Mouse (Mus musculus) heart, adult 2 months (tissue): ENCODE measurements around the gene Mef2b. TPM values are rescaled to one million over a fixed set of nuclear protein-coding genes. Genes with fewer than 3 reads are reported as not detected.

Source experiments
- DNase-seq, 2 experiments: peaks; one replicate each; pipeline ENCODE4 v3.0.0; 2021
- H3K27ac ChIP-seq: fragments of 200-600 bp; 2 replicates; pipeline ENCODE4 v1.8.1; 2022
- H3K27me3 ChIP-seq: fragments of 200-500 bp; 2 replicates; pipeline ENCODE4 v1.6.1; 2012; ENCODE audit warnings: mild to moderate bottlenecking, low read length, inconsistent platforms, mixed read lengths; ENCODE audit not compliant: control insufficient read depth, insufficient read depth
- H3K36me3 ChIP-seq: fragments of 200-500 bp; 2 replicates; pipeline ENCODE4 v1.6.1; 2012; ENCODE audit warnings: low read length, inconsistent platforms; ENCODE audit not compliant: control insufficient read depth, insufficient read depth
- H3K4me1 ChIP-seq: fragments of 200-500 bp; 2 replicates; pipeline ENCODE4 v1.6.1; 2011; ENCODE audit warnings: low read length; ENCODE audit not compliant: control insufficient read depth, insufficient read depth
- H3K4me3 ChIP-seq: fragments of 200-600 bp; 2 replicates; pipeline ENCODE4 v1.8.1; 2022
- H3K79me2 ChIP-seq: fragments of 200-500 bp; replicated peaks from 2 replicates; pipeline ENCODE4 v1.6.1; 2012; ENCODE audit warnings: mild to moderate bottlenecking, inconsistent platforms, low read length, moderate library complexity, mixed read lengths; ENCODE audit not compliant: control insufficient read depth, insufficient read depth
- H3K9ac ChIP-seq: fragments of 200-500 bp; 2 replicates; pipeline ENCODE4 v1.6.1; 2012; ENCODE audit warnings: low read depth, mild to moderate bottlenecking, control low read depth, inconsistent platforms, low read length, mixed read lengths
- CTCF ChIP-seq: fragments of 200-600 bp; IDR thresholded peaks from 2 replicates; pipeline ENCODE4 v1.8.1; 2022; ENCODE audit warnings: antibody characterized with exemption, mild to moderate bottlenecking, moderate library complexity
- EP300 ChIP-seq: fragments of 200-500 bp; IDR thresholded peaks from 2 replicates; pipeline ENCODE4 v1.6.1; 2011; ENCODE audit warnings: low read depth, low read length, control low read depth; ENCODE audit not compliant: insufficient read depth
- POLR2A ChIP-seq: fragments of 200-500 bp; IDR thresholded peaks from 2 replicates; pipeline ENCODE4 v1.6.1; 2011; ENCODE audit warnings: mild to moderate bottlenecking, low read depth, low read length, control low read depth; ENCODE audit not compliant: insufficient read depth
- WGBS: fragments of 180-500 bp; shearing (Covaris S2); methylation state at CpG from one replicate; pipeline ENCODE4 v1.1.7; 2018; 5-methylcytosine and 5-hydroxymethylcytosine counted together
- intact Hi-C: fragments of 180-260 bp; cut with DNase I; formaldehyde crosslinking; loops from one replicate; pipeline ENCODE4 v1.15.1; 2025
- polyA plus RNA-seq: library from polyadenylated mRNA; depleted of rRNA; stranded (reverse); fragments of >200 nt; gene quantifications from 2 replicates; pipeline ENCODE4 v1.2.3, GENCODE M21; 2012
- total RNA-seq, 2 experiments: library from RNA; stranded (reverse); gene quantifications; 2 replicates each; pipeline ENCODE4 v1.2.3; 2021

The Mef2b gene
- total and polyA plus RNA-seq, 3 experiments = 0.25 to 0.44 (median 0.27) TPM

- Histone ChIP-seq H3K36me3 (no peaks in the 10 kb centered on the region), H3K79me2 (no peaks in the 10 kb centered on the region), H3K4me3 (no peak overlapping the region), H3K9ac (no peak overlapping the region), H3K27ac (no peak overlapping the region), H3K4me1 (peaks cover 1% of the 10 kb centered on the region), H3K27me3 (no peaks in the 10 kb centered on the region)
- 19% methylated on average over 22 of the region's 22 CpGs for WGBS
- TF ChIP-seq POLR2A = no peak
- TF ChIP-seq EP300 = no peak
- TF ChIP-seq CTCF = no peak
- peak; percentile 47 to 55 for DNase-seq
- intact Hi-C loops = no loop called here
Observed at GRCm38 (mm10) chr8:70152537-70153257, 13.2 kb downstream of the Mef2b start.

- no peak overlapping the region for H3K4me3 ChIP-seq
- DNase-seq = no peak
- H3K79me2 ChIP-seq = no peaks in the 10 kb centered on the region
- WGBS = 91% methylated on average over 1 of the region's 1 CpGs
- H3K36me3 ChIP-seq = no peaks in the 10 kb centered on the region
- H3K27me3 ChIP-seq = no peaks in the 10 kb centered on the region
- intact Hi-C loops = no loop called here
- H3K27ac ChIP-seq = no peak overlapping the region
- peaks cover 2% of the 10 kb centered on the region for H3K4me1 ChIP-seq
- TF ChIP-seq CTCF (no peak), POLR2A (no peak), EP300 (no peak)
- no peak overlapping the region for H3K9ac ChIP-seq
Observed at GRCm38 (mm10) chr8:70157240-70157800, 17.8 kb downstream of the Mef2b start.

- Histone ChIP-seq H3K27me3 (no peaks in the 10 kb centered on the region), H3K4me3 (peak overlapping the region; percentile 47), H3K9ac (peak overlapping the region; percentile 64), H3K27ac (no peak overlapping the region), H3K36me3 (no peaks in the 10 kb centered on the region), H3K4me1 (peaks cover 1% of the 10 kb centered on the region; the same call in 1 of the 2 replicates), H3K79me2 (no peaks in the 10 kb centered on the region)
- intact Hi-C loops = no loop called here
- WGBS = 11% methylated on average over 40 of the region's 40 CpGs
- peak; percentile 76 to 80 for DNase-seq
- TF ChIP-seq POLR2A (no peak), EP300 (no peak), CTCF (no peak)
Observed at GRCm38 (mm10) chr8:70158069-70158853, 18.8 kb downstream of the Mef2b start.

- Histone ChIP-seq H3K4me3 (no peak overlapping the region), H3K27ac (no peak overlapping the region), H3K9ac (no peak overlapping the region), H3K4me1 (peaks cover 1% of the 10 kb centered on the region; the same call in 1 of the 2 replicates), H3K36me3 (no peaks in the 10 kb centered on the region), H3K27me3 (no peaks in the 10 kb centered on the region), H3K79me2 (no peaks in the 10 kb centered on the region)
- intact Hi-C loops = no loop called here
- TF ChIP-seq CTCF (no peak), EP300 (no peak), POLR2A (no peak)
- no peak for DNase-seq
- WGBS = 85% methylated on average over 4 of the region's 4 CpGs
Observed at GRCm38 (mm10) chr8:70159211-70159610, 19.7 kb downstream of the Mef2b start.

GRCm38 (mm10) chr8:70160015-70160414, 20.5 kb downstream of the Mef2b start:
- H3K4me3 ChIP-seq = no peak overlapping the region
- TF ChIP-seq CTCF (no peak), POLR2A (no peak)
- peaks cover 1% of the 10 kb centered on the region; the same call in 1 of the 2 replicates for H3K4me1 ChIP-seq
- no peaks in the 10 kb centered on the region for H3K79me2 ChIP-seq
- H3K36me3 ChIP-seq = no peaks in the 10 kb centered on the region
- H3K9ac ChIP-seq = no peak overlapping the region
- no peaks in the 10 kb centered on the region for H3K27me3 ChIP-seq
- peak in 1 of 2 experiments; percentile 29 for DNase-seq
- no peak overlapping the region for H3K27ac ChIP-seq
- intact Hi-C loops = no loop called here
- WGBS = 54% methylated on average over 13 of the region's 13 CpGs
